Mouse (Mus musculus): ENCODE measurements at regions not wholly inside any gene's neighbourhood (a gene's known extent, or its start where the extent isn't known, plus 50 kb on each side); places are given as distances from the start of the nearest gene placed in this dataset.

DNA sequence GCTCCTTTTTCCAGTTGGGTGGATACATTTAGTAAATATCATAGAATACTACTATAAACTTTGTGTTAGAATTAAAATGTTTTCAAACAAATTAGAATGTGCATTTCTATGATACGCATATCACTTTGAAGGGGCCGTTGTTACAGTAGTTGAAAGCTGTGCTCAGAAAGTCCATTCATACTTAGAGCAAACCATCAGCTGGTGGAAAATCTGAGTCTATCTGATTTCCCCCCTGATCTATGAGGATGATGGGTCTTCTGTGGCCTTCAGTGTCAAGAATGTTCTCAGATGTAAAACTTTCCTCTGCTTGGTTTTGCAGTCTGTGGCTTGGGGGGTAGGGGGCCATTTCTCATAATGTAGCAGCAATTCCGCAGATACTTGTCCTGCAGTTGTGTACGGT lies 69.3 kb upstream of the Ednrb start:
- H3K4me3 ChIP-seq (ENCODE audit: insufficient read depth, low read depth, low read length), result no peak overlapping the region
- WGBS, result 94% methylated on average over 4 of the region's 4 CpGs
- no peak overlapping the region for H3K27ac ChIP-seq (ENCODE audit: insufficient read depth, low read depth, low read length)
- TF ChIP-seq POLR2A (IDR thresholded peaks at IDR 0.05; ENCODE audit: low read depth, low read length) (no peak), CTCF (conservative IDR thresholded peaks at IDR 0.05; ENCODE audit: insufficient read depth, insufficient read length, low read depth, low read length) (no peak)
- DNase-seq, result no peak
- no peaks in the 10 kb centered on the region for H3K27me3 ChIP-seq (replicated peaks; ENCODE audit: control insufficient read depth, insufficient read depth, low read length)
- no peaks in the 10 kb centered on the region for H3K4me1 ChIP-seq (ENCODE audit: control insufficient read depth, insufficient read depth, low read length)
- H3K36me3 ChIP-seq (ENCODE audit: control insufficient read depth, insufficient read depth, low read length), result no peaks in the 10 kb centered on the region

GRCm38 (mm10) chr14:103911707-103912106 lies 67.5 kb upstream of the Ednrb start:
- TF ChIP-seq CTCF (conservative IDR thresholded peaks at IDR 0.05; ENCODE audit: insufficient read depth, insufficient read length, low read depth, low read length) (no peak), POLR2A (IDR thresholded peaks at IDR 0.05; ENCODE audit: low read depth, low read length) (no peak)
- Histone ChIP-seq H3K4me1 (ENCODE audit: control insufficient read depth, insufficient read depth, low read length) (no peaks in the 10 kb centered on the region), H3K27me3 (replicated peaks; ENCODE audit: control insufficient read depth, insufficient read depth, low read length) (no peaks in the 10 kb centered on the region), H3K27ac (ENCODE audit: insufficient read depth, low read depth, low read length) (no peak overlapping the region), H3K4me3 (ENCODE audit: insufficient read depth, low read depth, low read length) (no peak overlapping the region), H3K36me3 (ENCODE audit: control insufficient read depth, insufficient read depth, low read length) (no peaks in the 10 kb centered on the region)
- no peak for DNase-seq
- WGBS, result 88% methylated on average over 4 of the region's 4 CpGs

- no peak for DNase-seq
- Histone ChIP-seq H3K4me1 (ENCODE audit: control insufficient read depth, insufficient read depth, low read length) (no peaks in the 10 kb centered on the region), H3K36me3 (ENCODE audit: control insufficient read depth, insufficient read depth, low read length) (no peaks in the 10 kb centered on the region), H3K27me3 (replicated peaks; ENCODE audit: control insufficient read depth, insufficient read depth, low read length) (no peaks in the 10 kb centered on the region), H3K27ac (ENCODE audit: insufficient read depth, low read depth, low read length) (no peak overlapping the region), H3K4me3 (ENCODE audit: insufficient read depth, low read depth, low read length) (no peak overlapping the region)
- WGBS, result 98% methylated on average over 1 of the region's 1 CpGs
- TF ChIP-seq CTCF (conservative IDR thresholded peaks at IDR 0.05; ENCODE audit: insufficient read depth, insufficient read length, low read depth, low read length), result no peak
- TF ChIP-seq POLR2A (IDR thresholded peaks at IDR 0.05; ENCODE audit: low read depth, low read length), result no peak
Observed at GRCm38 (mm10) chr14:103911280-103911679, 67.1 kb upstream of the Ednrb start.

DNA sequence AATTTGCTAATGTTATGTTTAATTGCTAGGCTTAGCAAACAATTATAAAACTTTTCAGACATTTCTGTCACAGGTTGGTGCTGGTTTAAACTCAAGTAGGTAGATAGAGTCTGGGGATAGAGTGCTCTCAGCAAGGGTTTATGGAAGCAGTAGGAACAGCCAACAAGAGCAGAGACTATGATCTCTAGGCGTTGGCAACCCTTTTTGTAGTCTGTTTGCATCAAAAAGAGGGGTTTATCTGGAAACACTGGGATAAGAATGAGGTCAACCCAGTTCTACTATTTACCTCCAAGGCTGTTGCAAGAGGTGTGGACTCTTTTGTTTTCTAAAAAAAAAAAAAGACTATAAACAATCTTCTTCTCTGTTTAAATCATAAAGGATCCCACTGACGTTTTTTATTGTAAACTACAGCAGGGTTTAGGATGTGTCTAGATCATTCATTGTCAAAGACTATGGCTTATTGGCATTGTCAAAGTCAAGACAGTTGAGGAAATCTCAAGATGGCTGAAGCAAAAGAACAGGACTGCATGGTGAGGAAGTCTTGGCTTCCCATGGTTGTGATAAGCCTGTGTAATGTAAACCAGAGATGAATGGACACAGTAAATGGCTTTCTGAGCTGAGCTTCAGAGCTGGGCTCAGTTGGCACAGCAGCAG lies 62.3 kb upstream of the Ednrb start:
- 62% methylated on average over 2 of the region's 2 CpGs for WGBS
- DNase-seq, result no peak
- H3K4me1 ChIP-seq (ENCODE audit: control insufficient read depth, insufficient read depth, low read length), result no peaks in the 10 kb centered on the region
- no peak overlapping the region for H3K27ac ChIP-seq (ENCODE audit: insufficient read depth, low read depth, low read length)
- TF ChIP-seq CTCF (conservative IDR thresholded peaks at IDR 0.05; ENCODE audit: insufficient read depth, insufficient read length, low read depth, low read length) (no peak), POLR2A (IDR thresholded peaks at IDR 0.05; ENCODE audit: low read depth, low read length) (no peak)
- H3K36me3 ChIP-seq (ENCODE audit: control insufficient read depth, insufficient read depth, low read length), result no peaks in the 10 kb centered on the region
- no peak overlapping the region for H3K4me3 ChIP-seq (ENCODE audit: insufficient read depth, low read depth, low read length)
- H3K27me3 ChIP-seq (replicated peaks; ENCODE audit: control insufficient read depth, insufficient read depth, low read length), result no peaks in the 10 kb centered on the region

GRCm38 (mm10) chr14:103900817-103901216 lies 56.6 kb upstream of the Ednrb start:
- Histone ChIP-seq H3K4me3 (ENCODE audit: insufficient read depth, low read depth, low read length) (no peak overlapping the region), H3K4me1 (ENCODE audit: control insufficient read depth, insufficient read depth, low read length) (no peaks in the 10 kb centered on the region; the same call in 1 of the 2 replicates), H3K27ac (ENCODE audit: insufficient read depth, low read depth, low read length) (no peak overlapping the region), H3K27me3 (replicated peaks; ENCODE audit: control insufficient read depth, insufficient read depth, low read length) (no peaks in the 10 kb centered on the region), H3K36me3 (ENCODE audit: control insufficient read depth, insufficient read depth, low read length) (no peaks in the 10 kb centered on the region)
- TF ChIP-seq CTCF (conservative IDR thresholded peaks at IDR 0.05; ENCODE audit: insufficient read depth, insufficient read length, low read depth, low read length), result no peak
- TF ChIP-seq POLR2A (IDR thresholded peaks at IDR 0.05; ENCODE audit: low read depth, low read length), result no peak
- no peak for DNase-seq
- 90% methylated on average over 2 of the region's 2 CpGs for WGBS

DNA sequence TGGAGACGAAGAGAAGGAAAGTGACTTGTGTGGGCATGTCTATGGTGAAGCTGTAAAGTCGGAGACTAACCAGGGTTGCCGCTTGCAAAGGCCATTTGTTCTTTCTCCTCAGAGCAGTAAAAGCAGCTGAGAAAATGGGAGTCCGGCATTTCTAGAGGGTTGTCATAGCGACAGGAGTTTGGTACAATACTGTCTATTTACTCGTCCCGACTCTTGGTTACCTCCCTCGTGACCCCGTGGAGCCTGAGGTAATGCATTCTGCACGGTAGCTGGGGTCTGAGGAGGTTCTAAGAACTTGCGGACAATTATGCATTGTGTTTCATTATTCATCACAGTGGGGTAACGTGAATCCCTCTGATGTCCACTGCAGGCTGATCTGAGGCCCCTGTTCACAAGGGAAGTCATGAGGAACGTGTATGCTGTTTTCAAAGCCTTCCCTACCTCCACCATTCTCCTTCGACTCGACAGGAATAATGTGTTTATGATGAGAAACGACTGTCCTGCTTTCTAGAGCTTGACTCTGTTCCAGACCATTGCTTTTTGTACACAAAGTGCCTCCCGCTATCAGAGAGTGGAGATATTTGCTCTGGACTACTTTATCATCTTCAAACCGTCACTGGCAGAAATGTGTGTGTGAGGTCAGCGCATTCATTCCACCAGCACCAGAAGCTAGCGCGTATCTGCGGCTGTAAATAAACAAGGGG lies 55.1 kb upstream of the Ednrb start:
- Histone ChIP-seq H3K36me3 (ENCODE audit: control insufficient read depth, insufficient read depth, low read length) (no peaks in the 10 kb centered on the region), H3K4me1 (ENCODE audit: control insufficient read depth, insufficient read depth, low read length) (no peaks in the 10 kb centered on the region; the same call in 1 of the 2 replicates), H3K4me3 (ENCODE audit: insufficient read depth, low read depth, low read length) (0 out of 2 replicates have a peak overlapping the region, but pooled peaks have one; percentile 0), H3K27ac (ENCODE audit: insufficient read depth, low read depth, low read length) (no peak overlapping the region), H3K27me3 (replicated peaks; ENCODE audit: control insufficient read depth, insufficient read depth, low read length) (no peaks in the 10 kb centered on the region)
- no peak for TF ChIP-seq POLR2A (IDR thresholded peaks at IDR 0.05; ENCODE audit: low read depth, low read length)
- TF ChIP-seq CTCF (conservative IDR thresholded peaks at IDR 0.05; ENCODE audit: insufficient read depth, insufficient read length, low read depth, low read length), result no peak
- peak; percentile 46 for DNase-seq
- whole genome bisulfite sequencing, result 13% methylated on average over 22 of the region's 22 CpGs

DNA sequence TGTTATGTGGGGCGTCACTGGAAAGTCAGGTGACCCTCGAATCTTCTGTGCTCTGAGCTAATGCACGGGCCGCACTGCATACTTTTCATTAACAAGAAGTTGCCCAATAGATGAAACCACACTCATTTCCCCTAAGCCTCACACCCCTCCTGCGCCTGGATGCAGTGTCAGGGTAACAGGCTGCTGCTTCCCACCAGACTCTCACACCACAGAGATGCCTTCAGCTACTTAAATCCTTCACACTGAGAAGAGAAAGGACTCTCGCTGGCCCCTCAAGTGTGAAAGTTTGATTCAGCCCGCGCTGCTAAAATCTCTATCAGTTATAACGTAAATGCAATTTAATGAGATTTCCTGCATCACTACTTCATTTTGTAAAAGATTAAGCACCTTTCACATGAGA lies 54.5 kb upstream of the Ednrb start:
- 42% methylated on average over 9 of the region's 9 CpGs for WGBS
- Histone ChIP-seq H3K27me3 (replicated peaks; ENCODE audit: control insufficient read depth, insufficient read depth, low read length) (no peaks in the 10 kb centered on the region), H3K4me3 (ENCODE audit: insufficient read depth, low read depth, low read length) (0 out of 2 replicates have a peak overlapping the region, but pooled peaks have one; percentile 0), H3K4me1 (ENCODE audit: control insufficient read depth, insufficient read depth, low read length) (no peaks in the 10 kb centered on the region; the same call in 1 of the 2 replicates), H3K36me3 (ENCODE audit: control insufficient read depth, insufficient read depth, low read length) (no peaks in the 10 kb centered on the region), H3K27ac (ENCODE audit: insufficient read depth, low read depth, low read length) (no peak overlapping the region)
- TF ChIP-seq POLR2A (IDR thresholded peaks at IDR 0.05; ENCODE audit: low read depth, low read length) (no peak), CTCF (conservative IDR thresholded peaks at IDR 0.05; ENCODE audit: insufficient read depth, insufficient read length, low read depth, low read length) (no peak)
- DNase-seq, result no peak

Data from kidney, adult 2 months (tissue).